Mouse (Mus musculus): ENCODE results near the gene Creb5. TPM values are rescaled to one million over a fixed set of nuclear protein-coding genes. Genes with fewer than 3 reads are reported as not detected.

Creb5 gene
- total RNA-seq, 2 experiments from 2014 or later: 7.5 to 9.2 TPM

DNA sequence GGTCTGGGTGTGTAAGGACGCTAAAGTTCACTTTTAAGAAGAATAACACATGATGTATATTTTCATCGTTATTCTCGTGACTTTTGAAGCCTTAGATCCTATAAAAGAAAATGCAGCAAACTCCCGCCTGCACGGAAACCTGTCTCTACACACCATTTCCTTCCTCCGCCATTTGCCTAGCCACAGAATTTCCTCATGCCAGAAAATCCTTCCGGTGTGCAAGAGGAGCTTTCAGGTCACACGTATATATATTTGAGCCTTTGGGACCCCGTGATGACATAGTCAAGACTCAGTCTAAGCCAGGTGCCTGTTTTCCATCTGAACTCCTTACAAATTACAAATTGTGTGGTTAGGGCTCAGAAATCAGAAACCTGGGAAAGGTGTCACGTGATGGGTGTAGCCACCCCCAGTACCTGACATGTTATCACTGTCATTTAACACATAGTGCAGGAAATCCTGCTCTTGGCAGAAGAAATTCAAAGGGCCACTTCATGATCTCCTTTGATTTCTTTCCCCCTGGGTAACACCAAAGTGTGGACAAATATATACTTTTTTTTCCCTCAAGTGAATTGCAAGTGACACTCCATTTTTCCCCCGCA, 158.9 kb downstream of the Creb5 start:
- DNase-seq: no peak

DNA sequence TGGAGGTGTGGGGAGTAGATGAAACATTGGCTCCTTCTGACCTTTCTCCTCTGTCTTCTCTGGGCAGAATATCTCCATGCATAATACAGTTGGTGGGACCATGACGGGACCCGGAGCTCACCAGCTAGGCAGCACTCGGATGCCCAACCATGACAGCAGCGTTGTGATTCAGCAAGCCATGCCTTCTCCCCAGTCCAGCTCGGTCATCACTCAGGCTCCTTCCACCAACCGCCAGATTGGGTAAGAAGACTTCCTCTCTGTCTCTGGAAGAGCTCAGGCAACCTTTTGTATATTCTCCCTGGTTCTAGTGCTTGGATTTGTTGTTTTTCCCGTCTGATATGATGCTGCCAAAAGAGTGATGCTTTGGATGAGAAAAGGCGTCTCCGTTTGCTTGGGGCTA, 160.4 kb downstream of the Creb5 start:
- no peak for DNase-seq

DNA sequence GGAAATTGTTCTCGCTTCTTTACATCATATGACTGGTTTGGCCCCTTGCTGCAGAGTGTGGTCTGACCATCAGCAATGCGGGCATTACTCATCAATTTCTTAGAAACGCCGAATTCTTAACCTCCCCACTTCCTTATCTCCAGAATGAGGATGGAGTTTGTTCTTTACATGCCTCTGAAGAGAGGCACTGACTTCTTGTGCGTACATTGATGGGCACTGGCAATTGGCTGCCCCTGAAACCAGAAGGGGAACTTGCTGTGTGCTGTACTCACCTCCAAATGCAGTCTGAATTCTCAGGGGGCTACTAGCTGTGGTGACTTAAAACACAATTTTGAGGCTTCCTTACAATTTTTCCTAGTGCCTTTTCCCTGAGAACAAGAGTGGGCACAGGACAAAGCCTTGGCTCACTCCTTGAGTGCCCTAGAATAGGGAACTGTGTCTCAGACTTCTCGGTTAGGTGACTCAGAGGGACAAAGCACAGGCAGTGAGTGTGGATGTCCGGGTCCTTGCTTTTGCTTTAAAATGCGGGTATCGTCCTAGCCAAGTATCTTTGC, 161.3 kb downstream of the Creb5 start:
- no peak for DNase-seq

DNA sequence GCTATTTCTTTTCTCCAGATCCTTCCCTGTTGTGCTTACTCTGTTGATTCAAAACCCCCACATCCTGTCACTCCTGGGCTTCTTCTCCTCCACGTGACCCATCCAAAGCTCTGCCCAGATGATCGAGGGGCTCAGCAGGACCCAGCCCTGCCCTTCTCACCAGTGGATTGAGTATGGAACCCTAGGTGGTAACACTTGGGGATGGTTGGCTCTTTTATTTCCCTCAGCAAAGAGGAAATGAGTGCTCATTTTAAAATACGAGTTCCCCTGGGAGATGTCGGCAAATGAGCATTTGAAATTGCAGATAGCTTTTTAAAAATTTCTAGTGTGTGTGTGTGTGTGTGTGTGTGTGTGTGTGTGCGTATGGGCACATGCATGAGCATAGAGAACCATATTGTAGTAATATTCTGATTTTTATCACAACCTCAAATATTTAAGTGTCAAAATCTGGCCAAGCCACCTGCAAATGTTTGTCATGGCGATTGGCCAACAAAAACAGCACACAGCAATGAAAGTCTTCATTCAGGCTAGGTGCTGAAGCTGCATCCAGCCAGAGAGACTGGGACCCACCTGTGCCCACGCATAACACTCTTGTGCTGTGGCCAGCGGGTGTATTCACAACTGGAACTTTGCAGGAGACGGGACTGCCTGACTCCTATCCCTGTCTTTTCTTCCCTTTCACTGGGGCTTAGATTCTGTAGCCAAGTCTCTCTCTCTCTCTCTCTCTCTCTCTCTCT, 162.5 kb downstream of the Creb5 start:
- DNase-seq: no peak

DNA sequence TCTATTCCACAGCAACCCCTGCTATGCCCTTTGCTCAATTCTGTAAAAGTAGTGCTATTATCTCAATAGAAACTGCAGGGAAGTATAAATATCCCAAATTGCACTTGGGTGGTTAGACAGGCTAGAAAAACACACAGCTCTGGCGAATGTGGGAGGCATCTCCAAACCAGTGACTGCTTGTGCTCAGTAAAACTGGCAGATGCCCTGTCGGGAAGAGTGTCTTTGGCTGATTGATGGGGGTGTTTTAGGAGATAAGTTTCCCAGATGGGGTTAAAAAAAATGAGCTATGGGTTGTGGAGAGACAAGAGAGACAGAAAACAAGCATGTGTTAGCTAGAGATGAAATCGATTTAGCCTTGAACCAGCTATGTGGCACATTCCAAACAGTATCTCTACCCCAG, 163.4 kb downstream of the Creb5 start:
- DNase-seq: no peak

DNA sequence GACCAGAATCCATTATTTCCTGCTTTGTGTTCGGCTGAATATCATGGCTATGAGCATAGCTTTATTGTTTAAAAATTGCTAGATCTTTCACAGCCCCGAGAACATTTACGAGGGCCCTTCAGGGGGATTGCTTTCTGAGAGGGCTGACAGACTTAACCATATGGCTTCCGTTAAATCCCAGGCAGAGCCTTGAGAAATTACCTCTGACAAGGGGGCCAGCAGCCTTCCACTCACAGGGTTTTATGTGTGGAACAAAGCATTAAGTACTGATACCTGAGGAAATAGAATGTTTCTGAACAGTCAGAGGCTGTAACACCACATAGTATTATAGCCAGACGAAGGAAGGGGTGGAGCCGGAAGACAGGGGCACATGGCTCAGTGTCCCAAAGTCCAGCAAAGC, 165.2 kb downstream of the Creb5 start:
- no peak for DNase-seq

DNA sequence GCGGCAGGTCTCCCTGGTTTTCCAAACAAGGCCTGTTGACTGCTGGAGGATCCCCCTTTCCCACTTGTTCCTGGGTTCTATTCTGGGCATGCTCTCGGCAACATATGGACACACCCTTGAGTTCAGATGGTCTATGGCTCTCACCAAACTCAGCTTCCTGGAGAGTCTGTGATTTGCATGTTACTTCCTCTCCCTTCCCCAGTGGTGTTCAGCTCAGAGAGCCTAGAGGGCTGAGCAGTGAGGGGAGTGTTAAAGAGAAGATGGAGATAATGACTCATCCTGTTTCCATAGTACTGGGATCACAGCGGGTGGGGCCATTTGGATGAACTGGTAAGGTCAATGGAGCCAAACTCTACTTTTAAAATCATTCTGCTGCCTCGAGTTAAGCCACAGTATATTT, 168.4 kb downstream of the Creb5 start:
- no peak for DNase-seq

DNA sequence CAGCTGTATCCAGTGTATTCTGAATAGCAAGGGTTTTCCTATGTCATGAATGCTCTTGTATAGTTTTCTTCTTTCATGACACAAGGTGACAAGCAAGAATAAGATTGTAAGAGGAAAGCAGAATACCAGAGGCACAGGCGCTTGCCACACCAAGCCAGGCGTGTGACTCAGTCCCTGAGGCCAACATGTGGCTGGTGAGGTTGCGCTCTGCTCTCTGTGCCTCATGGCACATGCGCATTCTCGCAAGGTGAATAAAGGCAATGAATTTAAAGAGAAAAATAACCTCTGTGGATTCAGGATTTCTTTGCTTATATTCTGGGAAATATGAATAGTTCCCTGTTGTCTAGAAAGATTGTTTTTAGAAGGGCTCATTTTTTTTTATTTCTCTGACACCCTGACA, 169.0 kb downstream of the Creb5 start:
- DNase-seq: no peak

DNA sequence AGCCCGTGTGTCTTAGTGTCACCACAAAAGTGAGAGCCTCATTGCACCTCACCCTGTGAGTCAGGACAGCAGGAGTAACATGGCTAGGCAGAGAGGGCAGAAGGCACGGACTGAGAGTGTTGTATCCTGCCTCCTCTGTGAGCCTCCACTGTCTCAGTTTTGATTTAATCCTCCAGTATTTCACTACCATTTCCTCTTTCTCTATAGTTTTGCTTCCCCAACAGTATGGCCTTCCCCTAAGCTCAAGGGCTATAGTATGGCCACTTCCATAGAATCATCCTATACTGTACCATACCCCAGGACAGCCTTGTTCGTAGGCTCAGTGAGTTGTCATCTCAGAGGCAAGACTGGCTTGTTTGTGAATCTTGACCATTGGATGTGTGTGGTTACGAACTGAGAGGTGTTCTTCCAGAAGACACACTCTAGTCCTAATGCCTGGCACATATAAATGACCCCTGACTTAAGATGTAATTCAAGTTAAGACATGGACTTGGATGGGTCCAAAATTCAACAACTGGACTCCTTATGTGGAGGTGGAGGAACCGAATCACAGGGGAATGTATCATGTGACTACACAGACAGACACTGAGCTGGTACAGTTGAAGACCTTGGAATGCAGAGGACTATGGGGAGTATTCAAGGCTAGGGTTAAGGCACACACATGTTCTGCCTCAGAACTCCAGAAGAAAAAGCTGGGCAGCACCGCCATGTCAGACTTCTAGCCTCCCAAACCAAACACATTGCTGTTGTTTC, 173.1 kb downstream of the Creb5 start:
- no peak for DNase-seq

DNA sequence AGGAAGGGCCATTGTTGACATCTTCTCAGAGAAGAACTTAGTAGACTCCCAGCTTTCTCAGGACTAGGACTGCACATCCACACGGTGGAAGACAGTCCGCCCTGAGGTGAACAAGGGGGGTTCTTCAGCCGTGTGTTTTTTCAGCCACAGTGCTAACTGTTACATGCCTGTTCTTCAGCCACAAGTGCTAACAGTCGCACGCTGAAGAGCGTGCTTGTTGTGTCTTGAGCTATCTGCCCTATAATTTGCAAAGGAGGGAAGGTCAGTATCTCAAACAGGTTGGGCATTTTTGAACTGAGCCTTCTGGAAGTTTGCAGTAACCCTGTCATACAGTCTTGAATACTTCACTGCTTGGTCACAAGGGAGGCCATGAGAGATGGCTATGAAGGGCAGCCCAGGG, 174.0 kb downstream of the Creb5 start:
- DNase-seq: no peak

DNA sequence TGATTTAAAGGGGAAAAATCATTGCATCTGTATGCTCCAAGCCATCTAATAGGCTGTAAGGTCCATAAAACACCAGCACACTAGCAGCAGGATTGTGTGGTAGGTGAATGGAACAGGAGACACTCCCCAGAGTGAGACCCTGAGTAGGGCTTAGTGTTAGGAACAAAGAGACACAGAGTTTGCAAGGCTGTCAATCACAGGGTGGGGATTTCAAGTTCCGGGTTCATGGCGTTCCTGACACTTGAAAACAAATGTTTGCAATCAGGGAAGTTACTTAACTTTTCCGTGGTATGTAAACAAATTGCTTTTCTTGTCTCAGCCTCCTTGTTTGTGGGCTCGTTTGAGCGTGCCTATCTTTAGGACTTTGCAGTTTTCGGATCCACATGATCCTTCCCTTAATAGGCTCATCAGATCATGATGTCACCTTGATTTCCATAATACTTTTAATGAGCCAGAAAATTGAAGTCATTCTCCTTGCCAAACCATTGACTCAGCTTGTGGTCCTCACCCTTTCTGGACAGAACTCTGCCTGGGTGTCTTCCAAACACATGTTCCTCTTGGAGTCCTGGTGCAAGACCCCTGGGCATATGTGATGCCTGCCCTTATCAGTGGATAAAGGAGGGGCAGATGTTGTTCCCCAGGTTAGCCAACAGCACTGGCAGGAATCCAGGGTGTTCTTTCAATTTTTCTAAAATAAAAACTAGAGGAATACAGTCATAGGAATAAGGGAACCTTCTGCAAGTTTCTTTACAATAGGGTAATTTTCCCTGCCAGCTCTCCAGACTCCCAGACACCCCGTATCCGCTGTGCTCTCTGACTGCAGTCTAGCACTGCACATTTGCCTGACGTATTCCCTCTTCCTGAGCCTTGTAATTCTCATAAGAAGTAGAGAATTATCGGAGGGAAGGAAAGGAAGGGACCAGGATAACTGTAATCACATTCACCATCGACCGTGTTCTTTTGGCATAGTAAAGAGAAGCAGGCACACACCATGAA, 175.0 kb downstream of the Creb5 start:
- DNase-seq: peak; percentile 43

DNA sequence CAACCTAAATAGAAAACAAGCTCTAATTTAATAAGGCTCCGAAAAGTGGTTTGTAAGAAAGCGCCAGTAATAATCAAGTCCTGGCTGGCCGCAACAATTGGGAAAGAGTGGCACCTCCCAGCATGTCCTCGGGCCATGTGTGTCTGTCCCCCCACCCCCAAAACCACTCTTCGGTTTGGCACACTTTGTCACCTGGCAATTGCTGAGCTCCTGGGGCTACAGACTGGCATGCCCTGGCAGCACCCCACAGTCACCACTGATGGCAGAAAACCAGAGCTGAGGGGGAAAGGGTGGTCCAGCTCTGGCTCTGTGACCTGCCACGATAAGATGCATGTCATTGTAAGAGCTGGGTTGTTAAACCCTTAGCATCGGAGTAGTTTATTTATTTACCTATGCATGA, 175.7 kb downstream of the Creb5 start:
- DNase-seq: no peak

DNA sequence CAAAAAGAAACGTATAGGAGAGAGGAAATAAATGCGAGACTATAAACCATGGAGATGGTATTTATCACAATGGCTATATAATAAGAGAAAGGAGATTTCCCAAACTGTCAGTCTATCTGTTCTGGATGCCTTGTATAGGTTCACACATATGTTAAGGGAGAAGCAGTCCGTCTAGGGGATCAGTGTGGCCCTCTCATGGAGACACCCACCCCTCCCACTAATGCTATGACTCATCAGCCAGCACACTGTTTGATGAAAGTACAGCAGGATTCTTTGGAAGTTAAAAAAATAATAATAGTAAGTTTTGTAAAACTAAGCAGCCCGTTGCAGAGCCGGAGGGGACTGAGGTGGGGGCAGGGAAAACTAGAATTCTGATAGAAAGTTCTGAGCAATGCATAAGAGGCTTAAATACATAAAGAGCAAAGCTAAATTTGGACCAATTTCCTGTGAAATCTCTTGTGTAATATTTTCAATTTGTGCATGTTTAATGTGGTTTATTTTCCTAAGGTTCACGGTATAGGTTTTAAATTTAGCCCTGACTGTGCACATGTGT, 176.3 kb downstream of the Creb5 start:
- no peak for DNase-seq

DNA sequence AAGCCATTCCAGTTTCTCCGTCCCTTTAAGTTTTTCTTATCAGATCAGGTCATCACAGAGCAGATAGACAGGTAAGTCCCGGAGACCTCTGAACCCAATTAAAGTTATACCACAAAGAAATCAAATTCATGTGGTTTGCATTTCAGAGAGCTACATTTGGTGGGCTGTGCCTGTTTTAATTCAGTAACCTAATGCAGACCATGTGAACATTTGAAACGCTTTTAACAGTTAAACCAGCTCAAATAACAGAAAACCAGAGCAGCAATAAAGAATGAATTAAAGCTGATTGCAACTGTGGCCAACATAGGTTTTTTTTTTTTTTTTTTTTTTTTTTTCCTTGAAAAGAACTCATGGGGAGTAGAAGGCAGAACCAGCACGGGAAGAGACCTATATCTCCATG, 182.1 kb downstream of the Creb5 start:
- DNase-seq: no peak

DNA sequence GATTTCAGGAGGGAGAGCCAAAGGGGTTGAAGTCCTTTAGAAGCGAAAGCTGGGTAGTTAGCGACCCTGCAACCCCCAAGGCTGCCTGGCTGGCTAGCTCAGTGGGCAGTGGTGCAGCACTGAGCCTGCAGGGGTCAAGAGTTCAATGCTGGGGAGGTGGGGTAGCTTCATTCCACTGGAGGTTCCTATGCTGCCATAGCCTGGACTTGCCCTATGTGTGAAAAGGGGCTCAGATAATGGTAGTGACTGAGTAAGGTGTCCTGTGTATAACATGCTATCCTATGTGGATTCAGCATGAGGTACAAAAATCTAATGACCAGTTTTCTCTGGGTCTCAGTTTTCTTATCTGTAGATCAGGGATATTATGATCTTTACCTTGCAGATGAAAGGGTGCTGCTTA, 182.6 kb downstream of the Creb5 start:
- DNase-seq: no peak

DNA sequence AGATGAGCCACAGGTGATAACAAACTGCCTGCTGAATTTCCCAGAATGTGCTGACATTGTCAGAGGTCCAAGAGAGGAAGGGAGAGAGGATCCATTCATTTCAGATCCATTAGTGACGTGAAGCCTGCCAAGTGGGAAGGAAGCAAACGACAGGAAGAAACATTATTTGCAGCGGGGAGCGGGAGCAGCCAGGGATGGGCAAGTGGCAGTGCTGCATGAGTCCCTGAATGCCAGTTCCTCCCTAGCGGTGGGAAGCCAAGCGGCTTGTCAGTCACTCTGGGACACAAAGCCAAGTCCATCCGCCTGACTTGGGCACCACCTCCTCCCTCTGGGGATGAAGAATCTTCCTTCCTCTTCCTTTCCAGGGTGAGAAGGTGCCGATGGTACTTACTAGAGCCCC, 183.5 kb downstream of the Creb5 start:
- DNase-seq: no peak

DNA sequence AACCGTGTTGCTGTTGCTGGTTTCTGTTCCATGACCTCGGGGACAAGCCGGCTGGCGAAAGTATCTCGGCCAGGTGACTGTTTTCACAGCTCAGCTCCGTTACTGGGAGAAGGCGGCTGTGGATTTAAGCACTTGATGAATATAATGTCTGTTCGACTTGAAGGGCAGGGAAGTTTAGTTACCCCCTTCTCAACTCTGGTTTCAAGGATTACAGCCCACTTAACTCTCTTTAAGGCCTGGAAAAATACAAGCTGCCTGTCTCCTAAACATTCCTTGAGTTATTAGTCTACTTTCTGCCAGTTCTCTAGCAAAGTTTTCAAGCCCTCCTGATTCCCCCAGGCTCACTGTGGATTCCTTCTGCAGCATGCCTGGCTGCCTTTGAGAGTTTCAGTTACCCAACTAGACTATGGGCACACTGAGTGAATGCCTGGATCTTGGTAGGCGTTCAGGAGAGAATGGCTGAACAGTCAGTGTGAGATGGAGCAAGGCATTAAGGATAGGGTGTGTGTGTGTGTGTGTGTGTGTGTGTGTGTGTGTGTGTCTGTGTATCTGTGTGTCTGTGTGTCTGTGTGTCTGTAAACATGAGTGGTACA, 184.0 kb downstream of the Creb5 start:
- no peak for DNase-seq

DNA sequence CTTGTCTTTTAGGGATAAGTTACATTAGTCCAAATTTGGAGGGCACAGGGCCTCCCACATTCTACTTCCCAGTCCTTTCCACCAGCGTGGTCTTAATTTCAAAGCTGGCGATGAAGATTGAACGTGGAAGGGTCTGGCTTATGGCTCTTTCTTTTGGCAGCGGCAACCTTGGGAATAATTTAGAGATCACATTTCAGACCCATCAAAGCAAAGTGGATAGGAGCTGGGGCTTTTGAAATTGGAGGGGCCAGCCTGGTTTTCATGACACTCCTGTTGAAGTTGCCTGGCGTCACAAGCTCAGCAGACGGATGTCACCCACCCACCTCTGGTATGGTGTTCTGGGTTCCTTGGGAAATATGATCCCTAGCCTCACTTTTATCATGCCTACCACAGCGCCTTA, 185.7 kb downstream of the Creb5 start:
- no peak for DNase-seq

DNA sequence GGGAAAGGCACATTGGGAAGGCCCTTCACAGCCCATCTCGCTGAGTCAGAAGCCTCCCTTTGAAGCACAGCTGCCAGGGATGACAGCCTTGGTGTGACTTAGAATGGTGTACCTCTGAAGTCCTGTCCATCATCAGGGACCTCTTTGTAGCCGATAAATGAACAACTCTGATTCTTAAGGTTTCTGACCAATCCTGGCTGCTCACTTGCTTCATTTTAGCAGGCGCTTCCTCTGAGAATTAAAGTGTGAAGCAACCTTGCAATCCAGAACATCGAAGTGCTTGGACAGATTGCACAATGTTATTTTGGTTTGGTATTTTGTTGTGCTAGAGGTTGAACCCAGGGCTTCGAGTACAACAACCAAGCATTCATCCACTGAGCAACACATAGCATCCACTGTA, 190.4 kb downstream of the Creb5 start:
- DNase-seq: no peak

DNA sequence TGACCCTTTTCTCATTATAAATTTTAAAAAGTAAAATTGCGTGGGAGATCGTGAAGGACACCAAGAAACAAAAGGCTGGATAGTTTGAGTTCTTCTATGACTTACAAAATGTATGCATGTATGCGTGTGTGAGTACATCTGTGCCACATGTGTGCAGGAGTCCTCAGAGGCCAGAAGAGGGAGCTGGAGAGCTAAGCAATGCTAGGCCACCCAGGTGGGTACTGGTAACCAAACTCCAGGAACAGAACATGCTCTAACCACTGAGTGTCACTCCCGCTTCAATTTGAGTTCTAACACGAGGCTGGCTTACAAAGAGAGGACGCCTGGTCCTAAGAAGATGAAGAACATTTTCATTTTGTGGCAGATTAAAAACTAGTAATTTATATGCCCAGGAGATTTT, 203.8 kb downstream of the Creb5 start:
- no peak for DNase-seq

DNA sequence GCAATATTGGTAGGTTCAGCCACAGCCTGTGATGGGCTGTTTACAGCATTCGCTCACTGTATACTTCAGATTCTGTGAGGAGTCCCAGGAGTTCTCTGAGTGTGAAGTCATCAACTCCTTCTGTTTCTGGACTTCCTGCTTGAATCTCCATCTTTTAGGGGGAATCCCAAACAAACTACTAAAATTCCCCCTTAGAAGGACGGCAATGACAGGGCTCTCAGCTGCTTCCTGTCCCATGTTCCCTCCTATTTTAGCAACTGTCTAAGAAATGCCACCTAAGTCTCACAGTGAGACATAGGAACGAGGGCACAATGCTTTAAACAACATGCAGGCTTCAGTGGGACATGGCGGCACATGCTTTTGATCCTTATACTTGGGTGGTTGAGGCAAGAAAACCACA, 204.3 kb downstream of the Creb5 start:
- DNase-seq: no peak
